Mouse (Mus musculus): ENCODE measurements around the gene Cnih1. TPM values are rescaled to one million over a fixed set of nuclear protein-coding genes. Genes with fewer than 3 reads are reported as not detected.
"Not testable (repeated sequence)": the region's sequence is repeated elsewhere in the genome, so short reads cannot be mapped to it uniquely, and the experiment has no call there.

Cnih1 gene
- polyA plus RNA-seq, 1 experiment, result 87.1 TPM

GRCm38 (mm10) chr14:46759970-46760354 lies 28.2 kb downstream of the Cnih1 start:
- TF ChIP-seq USF1 (IDR thresholded peaks at IDR 0.05; ENCODE audit: low read depth) (no peak), MYOG (IDR thresholded peaks at IDR 0.05; ENCODE audit: control insufficient read depth, extremely low read depth, insufficient read length) (no peak), CEBPB (IDR thresholded peaks at IDR 0.05; ENCODE audit: low read depth) (no peak)
- H3K4me3 ChIP-seq (ENCODE audit: insufficient read depth, poor library complexity, severe bottlenecking), result peak overlapping the region; percentile 14

GRCm38 (mm10) chr14:46757736-46758135 lies 30.5 kb downstream of the Cnih1 start:
- no peaks in the 10 kb centered on the region for H3K79me3 ChIP-seq (ENCODE audit: low read depth)
- TF ChIP-seq MYOG (IDR thresholded peaks at IDR 0.05; ENCODE audit: control insufficient read depth, extremely low read depth, insufficient read length) (no peak), USF1 (IDR thresholded peaks at IDR 0.05; ENCODE audit: low read depth) (no peak), FOSL1 (IDR thresholded peaks at IDR 0.05; ENCODE audit: insufficient read depth, low read length, poor library complexity, severe bottlenecking) (no peak), CEBPB (IDR thresholded peaks at IDR 0.05; ENCODE audit: low read depth) (no peak), CTCF (IDR thresholded peaks at IDR 0.05; ENCODE audit: control insufficient read depth, insufficient read depth, insufficient read length) (no peak), MYOD1 (IDR thresholded peaks at IDR 0.05; ENCODE audit: control insufficient read depth, insufficient read length, low read depth) (no peak), MAX (IDR thresholded peaks at IDR 0.05) (no peak)
- H3K36me3 ChIP-seq (ENCODE audit: control insufficient read depth, insufficient read depth), result no peaks in the 10 kb centered on the region
- H3K4me3 ChIP-seq (ENCODE audit: insufficient read depth, poor library complexity, severe bottlenecking), result no peak overlapping the region
- H3K79me2 ChIP-seq (ENCODE audit: control insufficient read depth, insufficient read depth), result no peaks in the 10 kb centered on the region
- no peaks in the 10 kb centered on the region for H3K27me3 ChIP-seq (ENCODE audit: control insufficient read depth, insufficient read depth, insufficient read length)
- no peak overlapping the region for H3ac ChIP-seq (ENCODE audit: control insufficient read depth, insufficient read length, low read depth)

More at GRCm38 (mm10) chr14:46759970-46760354, 28.2 kb downstream of the Cnih1 start:
- peaks cover 9% of the 10 kb centered on the region for H3K36me3 ChIP-seq (ENCODE audit: control insufficient read depth, insufficient read depth)
- H3K27me3 ChIP-seq (ENCODE audit: control insufficient read depth, insufficient read depth, insufficient read length), result no peaks in the 10 kb centered on the region
- no peaks in the 10 kb centered on the region for H3K79me2 ChIP-seq (ENCODE audit: control insufficient read depth, insufficient read depth)
- H3ac ChIP-seq (ENCODE audit: control insufficient read depth, insufficient read length, low read depth), result no peak overlapping the region
- H3K79me3 ChIP-seq (ENCODE audit: low read depth), result no peaks in the 10 kb centered on the region

GRCm38 (mm10) chr14:46755851-46756250 lies 32.4 kb downstream of the Cnih1 start:
- no peak overlapping the region for H3K4me3 ChIP-seq (ENCODE audit: insufficient read depth, poor library complexity, severe bottlenecking)
- no peaks in the 10 kb centered on the region for H3K27me3 ChIP-seq (ENCODE audit: control insufficient read depth, insufficient read depth, insufficient read length)
- no peaks in the 10 kb centered on the region for H3K79me3 ChIP-seq (ENCODE audit: low read depth)
- H3K36me3 ChIP-seq (ENCODE audit: control insufficient read depth, insufficient read depth), result no peaks in the 10 kb centered on the region
- H3K79me2 ChIP-seq (ENCODE audit: control insufficient read depth, insufficient read depth), result no peaks in the 10 kb centered on the region
- H3ac ChIP-seq (ENCODE audit: control insufficient read depth, insufficient read length, low read depth), result no peak overlapping the region
- TF ChIP-seq MAX (IDR thresholded peaks at IDR 0.05) (no peak), CTCF (IDR thresholded peaks at IDR 0.05; ENCODE audit: control insufficient read depth, insufficient read depth, insufficient read length) (no peak), USF1 (IDR thresholded peaks at IDR 0.05; ENCODE audit: low read depth) (no peak), MYOD1 (IDR thresholded peaks at IDR 0.05; ENCODE audit: control insufficient read depth, insufficient read length, low read depth) (no peak), MYOG (IDR thresholded peaks at IDR 0.05; ENCODE audit: control insufficient read depth, extremely low read depth, insufficient read length) (no peak), FOSL1 (IDR thresholded peaks at IDR 0.05; ENCODE audit: insufficient read depth, low read length, poor library complexity, severe bottlenecking) (no peak), CEBPB (IDR thresholded peaks at IDR 0.05; ENCODE audit: low read depth) (no peak)

- not testable (repeated sequence) for H3ac ChIP-seq (ENCODE audit: control insufficient read depth, insufficient read length, low read depth); H3K27me3 ChIP-seq (ENCODE audit: control insufficient read depth, insufficient read depth, insufficient read length); H3K79me3 ChIP-seq (ENCODE audit: low read depth); H3K4me3 ChIP-seq (ENCODE audit: insufficient read depth, poor library complexity, severe bottlenecking); H3K79me2 ChIP-seq (ENCODE audit: control insufficient read depth, insufficient read depth); H3K36me3 ChIP-seq (ENCODE audit: control insufficient read depth, insufficient read depth)
Measured at GRCm38 (mm10) chr14:46754371-46754770, 33.8 kb downstream of the Cnih1 start.

GRCm38 (mm10) chr14:46745413-46745812 lies 42.8 kb downstream of the Cnih1 start:
- Histone ChIP-seq H3ac (ENCODE audit: control insufficient read depth, insufficient read length, low read depth) (no peak overlapping the region), H3K4me3 (ENCODE audit: insufficient read depth, poor library complexity, severe bottlenecking) (no peak overlapping the region), H3K27me3 (ENCODE audit: control insufficient read depth, insufficient read depth, insufficient read length) (no peaks in the 10 kb centered on the region), H3K79me2 (ENCODE audit: control insufficient read depth, insufficient read depth) (no peaks in the 10 kb centered on the region), H3K36me3 (ENCODE audit: control insufficient read depth, insufficient read depth) (no peaks in the 10 kb centered on the region), H3K79me3 (ENCODE audit: low read depth) (no peaks in the 10 kb centered on the region)
- TF ChIP-seq FOSL1 (IDR thresholded peaks at IDR 0.05; ENCODE audit: insufficient read depth, low read length, poor library complexity, severe bottlenecking), result no peak
- no peak for TF ChIP-seq MAX (IDR thresholded peaks at IDR 0.05)

- no peaks in the 10 kb centered on the region for H3K79me2 ChIP-seq (ENCODE audit: control insufficient read depth, insufficient read depth)
- H3K4me3 ChIP-seq (ENCODE audit: insufficient read depth, poor library complexity, severe bottlenecking), result no peak overlapping the region
- no peaks in the 10 kb centered on the region for H3K79me3 ChIP-seq (ENCODE audit: low read depth)
- H3ac ChIP-seq (ENCODE audit: control insufficient read depth, insufficient read length, low read depth), result no peak overlapping the region
- no peaks in the 10 kb centered on the region for H3K36me3 ChIP-seq (ENCODE audit: control insufficient read depth, insufficient read depth)
- H3K27me3 ChIP-seq (ENCODE audit: control insufficient read depth, insufficient read depth, insufficient read length), result no peaks in the 10 kb centered on the region
- TF ChIP-seq FOSL1 (IDR thresholded peaks at IDR 0.05; ENCODE audit: insufficient read depth, low read length, poor library complexity, severe bottlenecking) (no peak), MYOD1 (IDR thresholded peaks at IDR 0.05; ENCODE audit: control insufficient read depth, insufficient read length, low read depth) (no peak), CEBPB (IDR thresholded peaks at IDR 0.05; ENCODE audit: low read depth) (no peak), MYOG (IDR thresholded peaks at IDR 0.05; ENCODE audit: control insufficient read depth, extremely low read depth, insufficient read length) (no peak), CTCF (IDR thresholded peaks at IDR 0.05; ENCODE audit: control insufficient read depth, insufficient read depth, insufficient read length) (no peak)
Measured at GRCm38 (mm10) chr14:46742674-46743073, 45.5 kb downstream of the Cnih1 start.

GRCm38 (mm10) chr14:46737346-46737745 lies 50.9 kb downstream of the Cnih1 start:
- H3K27me3 ChIP-seq (ENCODE audit: control insufficient read depth, insufficient read depth, insufficient read length); H3K79me2 ChIP-seq (ENCODE audit: control insufficient read depth, insufficient read depth); H3K79me3 ChIP-seq (ENCODE audit: low read depth); H3K4me3 ChIP-seq (ENCODE audit: insufficient read depth, poor library complexity, severe bottlenecking); H3K36me3 ChIP-seq (ENCODE audit: control insufficient read depth, insufficient read depth); H3ac ChIP-seq (ENCODE audit: control insufficient read depth, insufficient read length, low read depth): not testable (repeated sequence)
